ENCODE assay signal across 20 mouse cellular contexts in the genomic region with DNA sequence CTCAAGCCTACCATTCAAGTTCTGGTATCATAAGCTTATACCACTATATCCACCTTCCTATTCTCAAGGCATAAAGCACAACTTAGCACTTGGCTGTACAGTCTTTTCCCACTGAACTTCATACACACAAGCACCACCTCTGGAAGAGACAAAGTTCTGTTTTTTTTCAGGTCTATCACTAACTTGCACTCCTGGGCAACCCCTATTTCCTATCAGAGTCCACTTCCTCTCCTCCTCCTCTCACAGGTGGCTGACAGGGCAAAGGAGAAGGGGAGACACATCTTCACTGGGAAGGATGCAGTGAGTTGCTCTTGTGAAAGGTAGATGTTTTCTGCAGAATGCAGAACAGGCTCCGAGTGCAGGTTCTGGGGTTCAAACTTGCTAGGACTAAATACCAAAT.
"Had no signal": no experiment of that assay in that cellular context is flagged by ENCODE, and none has a peak within 500 bp of the region (broad histone marks: within the 10 kb centered on the region; RNA-seq: fewer than 3 reads in every experiment).

No protein-coding gene starts in this region.

- H3K27me3 ChIP-seq: heart, embryonic 13.5 days; heart, embryonic 15.5 days; hindbrain, embryonic 13.5 days; hindbrain, embryonic 15.5 days; kidney, embryonic 15.5 days; limb, embryonic 12.5 days had no signal

- DNase-seq: forebrain, postnatal 0 days; kidney, adult 11 months; kidney, adult 2 months; kidney, adult 9 months; kidney, postnatal 14 days; kidney, postnatal 36 days; liver had no signal

- ATAC-seq: forebrain, postnatal 0 days; hindbrain, postnatal 0 days had no signal

- H3K9me3 ChIP-seq: heart, embryonic 13.5 days; heart, embryonic 15.5 days; hindbrain, embryonic 13.5 days; hindbrain, embryonic 15.5 days; kidney, embryonic 15.5 days; limb, embryonic 10.5 days; limb, embryonic 12.5 days had no signal

- H3K27ac ChIP-seq: heart, adult 2 months; heart, embryonic 13.5 days; heart, embryonic 15.5 days; hindbrain, embryonic 13.5 days; hindbrain, embryonic 15.5 days; hindbrain, postnatal 0 days; kidney, embryonic 15.5 days; kidney, postnatal 0 days; layer of hippocampus, adult 2 months; left cerebral cortex, adult 2 months; limb, embryonic 10.5 days; limb, embryonic 12.5 days had no signal

- H3K4me2 ChIP-seq: heart, embryonic 11.5 days; heart, embryonic 13.5 days; heart, embryonic 15.5 days; hindbrain, embryonic 13.5 days; hindbrain, embryonic 15.5 days; kidney, embryonic 15.5 days; limb, embryonic 12.5 days had no signal

- H3K4me3 ChIP-seq: heart, adult 2 months; heart, embryonic 13.5 days; heart, embryonic 15.5 days; hindbrain, embryonic 13.5 days; hindbrain, embryonic 15.5 days; kidney, embryonic 15.5 days; layer of hippocampus, adult 2 months; left cerebral cortex, adult 2 months; limb, embryonic 10.5 days; limb, embryonic 12.5 days had no signal

- H3K9ac ChIP-seq: forebrain, postnatal 0 days; heart, embryonic 13.5 days; heart, embryonic 15.5 days; hindbrain, embryonic 13.5 days; hindbrain, embryonic 15.5 days; kidney, embryonic 15.5 days; limb, embryonic 12.5 days had no signal
